Mouse (Mus musculus) thymus, adult 2 months (tissue): ENCODE measurements around the gene Olfr1394.

ENCODE experiments used
- CTCF ChIP-seq: fragments of 200-500 bp; IDR thresholded peaks from 2 replicates; pipeline ENCODE4 v1.5.1; 2012; ENCODE audit warnings: mild to moderate bottlenecking, control low read depth, low read length, moderate library complexity, borderline replicate concordance; ENCODE audit not compliant: control insufficient read depth, poor library complexity, insufficient read depth; ENCODE audit errors: extremely low read depth
- POLR2A ChIP-seq: fragments of 200-500 bp; IDR thresholded peaks from 2 replicates; pipeline ENCODE4 v1.6.1; 2012; ENCODE audit warnings: mild to moderate bottlenecking, low read length, control low read depth, moderate library complexity; ENCODE audit not compliant: control insufficient read depth, poor library complexity, insufficient read depth; ENCODE audit errors: extremely low read depth

DNA sequence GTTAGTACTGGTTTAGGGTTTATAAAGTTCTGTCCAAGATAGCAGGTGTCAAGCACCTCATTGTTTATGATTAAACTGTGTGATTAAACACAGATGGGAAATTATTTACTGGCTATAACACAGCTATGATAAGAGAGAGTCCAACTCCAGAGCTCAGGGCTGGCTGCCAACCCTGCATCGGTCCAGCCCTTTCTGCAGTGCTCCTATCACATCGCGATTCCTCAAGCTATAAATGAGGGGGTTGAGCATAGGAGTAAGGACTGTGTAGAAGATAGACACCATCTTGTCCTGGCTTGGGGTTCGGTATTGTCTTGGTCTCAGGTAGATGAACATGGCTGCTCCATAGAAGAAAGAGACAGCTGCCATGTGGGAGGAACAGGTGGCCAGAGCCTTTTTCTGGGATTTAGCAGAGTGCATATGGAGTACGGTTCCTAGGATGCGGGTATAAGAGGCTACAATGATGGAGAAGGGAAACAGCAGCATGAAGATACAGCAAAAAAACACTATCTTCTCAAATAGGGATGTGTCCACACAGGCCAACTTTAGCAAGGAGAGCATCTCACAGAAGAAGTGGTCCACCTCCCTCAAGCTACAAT lies 41.5 kb upstream of the Olfr1394 start:
- no peak for TF ChIP-seq CTCF
- no peak for TF ChIP-seq POLR2A
